Mouse (Mus musculus) spleen, postnatal 36 days (tissue): Measurements from ENCODE around the gene Rrp36.

Experiments used
- DNase-seq, 2 experiments: peaks; one replicate each; pipeline ENCODE4 v3.0.0; 2022; ENCODE audit warnings: low spot score in 2 of 2, mixed read lengths in 1 of 2

The Rrp36 gene

DNA sequence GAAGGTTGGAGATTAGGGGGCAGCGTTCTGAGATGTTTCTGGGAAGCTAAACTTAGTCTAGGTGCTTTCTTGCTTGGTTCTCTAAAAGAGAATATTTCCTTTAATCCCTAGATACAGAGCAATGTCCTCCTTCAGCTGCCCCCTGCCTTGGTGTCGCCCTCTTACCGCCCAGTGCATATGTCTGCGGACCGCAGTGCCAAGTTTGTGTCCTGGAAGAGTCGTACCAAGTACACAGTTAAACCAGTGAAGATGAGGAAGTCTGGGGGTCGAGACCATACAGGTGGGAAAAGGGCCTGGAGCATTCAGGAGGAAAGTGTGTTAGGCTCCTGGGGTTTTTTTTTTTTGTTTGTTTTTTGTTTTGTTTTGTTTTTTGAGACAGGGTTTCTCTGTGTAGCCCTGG lies 26.9 kb downstream of the Rrp36 start:
- DNase-seq: no peak

GRCm38 (mm10) chr17:46646322-46646662 lies 27.9 kb downstream of the Rrp36 start:
- no peak for DNase-seq

DNA sequence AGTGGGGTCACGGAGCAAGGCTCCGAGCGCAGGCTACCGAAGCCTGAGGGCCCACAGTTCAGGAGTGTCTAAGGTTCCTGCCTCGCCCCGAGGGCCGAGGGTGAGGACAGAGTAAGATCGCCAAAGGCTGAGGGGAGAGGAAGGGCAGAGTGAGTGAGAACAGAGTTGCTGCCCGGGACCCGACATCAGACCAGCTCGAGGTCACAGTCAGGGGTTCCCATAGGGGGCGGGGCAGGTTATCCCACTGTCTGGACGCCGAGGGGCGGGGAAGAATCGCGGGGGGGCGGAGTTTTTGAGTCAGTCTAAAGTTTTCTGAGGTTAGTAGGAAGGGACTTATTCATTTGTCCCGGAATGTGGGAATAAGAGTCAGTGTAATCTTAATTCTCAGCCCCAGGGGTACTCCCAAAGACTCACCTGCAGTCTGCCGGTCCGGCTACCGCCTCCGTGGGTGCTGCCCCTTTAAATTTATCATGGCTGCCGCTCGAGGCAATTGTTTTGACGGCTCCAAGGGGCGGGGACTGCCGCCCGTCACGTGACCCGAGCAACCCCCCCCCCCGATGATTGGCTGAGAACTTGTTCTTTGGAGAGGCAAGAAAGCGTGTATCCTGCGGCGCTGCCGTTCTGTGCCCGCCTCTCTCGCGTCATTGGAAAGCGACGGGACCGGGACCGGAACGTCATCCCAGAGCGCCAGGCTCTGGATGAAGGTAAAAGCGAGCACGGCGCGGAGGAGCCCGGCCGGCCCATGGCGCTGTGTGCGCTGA lies 28.4 kb downstream of the Rrp36 start, which contains the start of the genes Klc4 and Mrpl2:
Gene Klc4 (minus strand): TSS at position 462 of the 761 bp plus-strand sequence.
Gene Mrpl2 (plus strand): TSS at position 669 of the 761 bp plus-strand sequence.
- peak; percentile 97 for DNase-seq

- DNase-seq: no peak
Observed at GRCm38 (mm10) chr17:46644916-46645475, 29.2 kb downstream of the Rrp36 start.

- no peak for DNase-seq
Observed at GRCm38 (mm10) chr17:46644152-46644805, 29.9 kb downstream of the Rrp36 start.

DNA sequence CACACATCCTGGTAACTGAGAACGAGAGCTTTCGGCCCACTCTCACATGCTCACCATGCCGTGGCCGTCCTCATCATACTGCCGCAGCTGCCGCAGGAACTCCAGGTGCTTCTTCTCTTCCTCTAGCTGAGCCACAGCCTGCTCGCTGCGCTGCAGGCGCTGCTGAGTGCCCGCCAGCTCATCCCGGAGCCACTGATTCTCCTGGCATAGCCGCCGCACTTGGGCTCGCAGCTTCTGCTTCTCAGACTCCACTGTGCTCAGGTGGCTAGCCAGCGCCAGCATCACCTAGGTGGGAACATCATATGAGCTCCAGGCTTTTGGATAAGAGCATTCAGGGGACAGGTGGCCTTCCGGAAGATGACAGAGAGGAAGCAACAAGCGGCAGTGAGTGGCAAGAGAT lies 32.1 kb downstream of the Rrp36 start:
- no peak for DNase-seq

DNA sequence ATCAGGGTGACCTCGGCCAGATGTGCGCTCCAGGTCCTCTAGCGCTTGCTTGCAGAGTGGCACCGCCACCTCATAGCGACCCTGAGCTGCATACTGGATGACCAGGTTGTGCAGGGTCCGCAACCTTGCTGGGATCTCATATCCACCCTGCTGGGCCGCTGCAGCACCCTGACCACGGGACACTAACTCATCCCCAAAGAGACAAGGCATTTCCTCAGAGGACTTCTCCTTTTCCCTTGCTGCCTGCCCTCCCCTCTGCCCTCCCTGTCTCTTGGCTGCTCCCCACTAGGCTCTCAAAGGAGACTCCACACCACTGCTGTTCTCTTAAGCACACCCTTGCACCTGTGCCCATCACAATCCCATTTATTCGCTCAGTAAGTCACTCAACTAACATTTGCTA lies 34.2 kb downstream of the Rrp36 start:
- DNase-seq: no peak

- peak in 1 of 2 experiments; percentile 41 for DNase-seq
Observed at GRCm38 (mm10) chr17:46636831-46637523, 37.2 kb downstream of the Rrp36 start.

DNA sequence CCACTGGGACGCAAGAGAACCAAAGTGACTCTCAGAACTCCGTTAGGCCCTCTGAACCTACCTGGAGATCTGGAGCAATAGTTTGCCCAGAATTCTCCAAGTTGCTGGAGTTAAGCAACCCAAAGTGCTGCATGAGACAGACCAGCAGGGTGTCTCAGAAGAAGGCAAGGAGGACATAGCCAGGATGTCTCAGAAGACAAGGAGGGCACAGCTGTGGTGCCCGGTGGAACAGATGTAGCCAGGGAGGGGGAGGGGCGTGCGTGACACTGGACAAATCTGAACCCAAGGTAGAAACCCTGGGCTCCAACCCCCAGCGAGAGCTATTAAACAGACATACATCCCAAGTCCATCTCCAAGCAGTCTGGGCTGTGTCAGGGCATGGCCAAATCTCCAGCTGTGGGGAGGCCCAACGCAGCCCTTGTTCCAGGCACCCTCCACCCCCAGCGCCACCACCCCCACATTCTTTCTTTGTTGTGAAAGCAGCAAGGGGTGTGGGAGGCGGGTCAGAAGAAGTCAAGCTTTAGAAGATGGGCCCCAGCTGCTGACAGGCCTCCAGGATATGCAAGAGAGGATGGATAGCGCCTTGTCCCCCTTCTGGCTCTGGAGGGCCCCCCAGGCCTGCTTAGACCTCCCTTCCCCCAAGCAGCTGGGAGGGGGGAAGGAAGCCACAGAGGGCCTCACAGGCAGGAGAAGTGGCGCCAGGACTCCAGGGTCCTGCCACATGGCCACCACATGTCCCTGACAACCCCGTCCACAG lies 44.3 kb downstream of the Rrp36 start:
- DNase-seq: peak; percentile 19 to 22

GRCm38 (mm10) chr17:46628791-46629684 lies 45.1 kb downstream of the Rrp36 start, which contains the start of gene Ptk7:
Ptk7 (minus strand) TSS chr17:46629504.
- no peak for DNase-seq

GRCm38 (mm10) chr17:46628471-46628790 lies 45.7 kb downstream of the Rrp36 start:
- no peak for DNase-seq

DNA sequence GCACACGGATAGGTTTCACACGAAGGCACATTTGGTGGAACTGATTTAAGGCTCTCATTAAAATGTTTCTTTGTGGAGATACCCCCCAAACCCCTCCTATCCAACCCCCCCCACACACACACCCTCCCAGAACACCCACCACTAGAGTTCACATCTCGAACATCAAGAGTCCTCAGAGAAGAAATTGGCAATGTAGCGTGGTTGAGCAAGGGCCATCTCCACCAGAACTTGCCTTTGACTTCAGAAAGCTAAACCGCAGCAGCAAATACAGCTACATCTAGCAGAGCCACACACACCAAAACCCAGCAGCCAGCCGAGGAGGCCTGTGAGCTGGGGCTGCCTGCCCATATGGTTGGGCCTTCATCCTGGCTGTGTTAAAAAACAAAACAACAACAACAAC lies 46.7 kb downstream of the Rrp36 start:
- DNase-seq: no peak

- no peak for DNase-seq
Observed at GRCm38 (mm10) chr17:46624598-46624997, 49.6 kb downstream of the Rrp36 start.

- DNase-seq: no peak
Observed at GRCm38 (mm10) chr17:46623819-46624557, 50.2 kb downstream of the Rrp36 start.

GRCm38 (mm10) chr17:46622269-46622668 lies 51.9 kb downstream of the Rrp36 start:
- DNase-seq: no peak

DNA sequence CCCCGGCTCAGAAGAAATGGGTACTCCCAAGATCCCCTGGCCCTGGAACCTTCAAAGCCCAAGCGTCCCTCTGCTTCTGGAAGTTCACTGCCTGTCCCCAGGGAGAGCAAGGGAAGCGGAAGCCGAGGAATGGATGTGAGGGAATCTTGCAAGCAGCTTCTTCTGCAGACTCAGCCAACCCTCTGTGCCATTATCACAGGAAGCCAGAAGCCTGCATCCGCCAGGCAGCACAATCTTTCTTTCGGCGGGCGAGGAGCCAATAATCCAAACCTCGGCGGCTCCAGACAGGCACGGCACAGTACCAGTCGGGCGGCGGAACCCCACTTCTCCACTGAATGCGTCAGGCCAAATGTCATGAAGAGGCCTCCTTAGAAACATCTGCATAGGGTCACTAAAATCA lies 52.8 kb downstream of the Rrp36 start:
- no peak for DNase-seq

- no peak for DNase-seq
Observed at GRCm38 (mm10) chr17:46619683-46620357, 54.3 kb downstream of the Rrp36 start.

DNA sequence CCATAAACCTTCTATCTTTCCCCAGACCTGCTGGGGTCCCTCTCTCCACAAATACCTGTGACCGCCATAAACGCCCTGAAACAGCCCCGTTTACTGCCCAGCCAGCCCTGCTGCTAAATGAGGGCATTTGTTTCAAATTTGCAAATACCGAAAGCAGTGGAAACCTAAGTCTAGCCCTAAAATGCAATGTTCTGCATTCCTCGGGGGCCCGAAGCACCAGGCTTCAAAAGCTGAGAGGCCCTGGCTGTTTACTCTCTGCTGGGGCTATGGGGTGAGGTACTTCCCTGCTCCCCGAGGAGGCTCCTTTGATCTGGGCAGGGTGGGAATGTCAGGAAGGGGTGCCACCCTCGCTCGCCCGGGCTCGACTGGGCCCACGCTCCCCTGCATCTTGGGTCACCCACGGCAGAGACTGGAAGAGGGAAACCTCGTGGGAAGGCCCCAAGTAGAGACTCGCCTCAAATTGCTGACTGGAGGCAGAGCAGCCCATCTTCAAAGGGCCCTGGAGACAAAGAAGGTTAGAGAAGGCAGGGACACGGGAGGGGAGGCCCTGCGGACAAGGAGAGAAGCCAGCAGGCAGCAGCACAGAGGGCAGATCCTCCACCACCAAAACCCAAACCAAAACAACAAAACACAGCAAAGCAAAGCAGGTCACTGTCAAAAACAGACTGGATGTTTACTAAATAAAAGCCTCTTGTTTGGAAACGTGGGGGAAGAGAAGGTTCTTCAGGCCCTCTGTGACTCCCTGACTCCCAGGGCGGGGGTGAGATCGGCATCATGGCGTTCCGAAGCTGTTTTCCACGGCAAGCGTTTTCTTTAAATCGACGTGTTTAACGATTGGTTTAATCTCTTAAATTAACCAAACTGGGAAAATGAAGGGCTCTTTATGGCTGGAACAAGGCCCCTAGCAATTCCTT lies 55.1 kb downstream of the Rrp36 start:
- DNase-seq: no peak
